Comparison of ENCODE assay signal across 7 mouse cellular contexts in the genomic region with DNA sequence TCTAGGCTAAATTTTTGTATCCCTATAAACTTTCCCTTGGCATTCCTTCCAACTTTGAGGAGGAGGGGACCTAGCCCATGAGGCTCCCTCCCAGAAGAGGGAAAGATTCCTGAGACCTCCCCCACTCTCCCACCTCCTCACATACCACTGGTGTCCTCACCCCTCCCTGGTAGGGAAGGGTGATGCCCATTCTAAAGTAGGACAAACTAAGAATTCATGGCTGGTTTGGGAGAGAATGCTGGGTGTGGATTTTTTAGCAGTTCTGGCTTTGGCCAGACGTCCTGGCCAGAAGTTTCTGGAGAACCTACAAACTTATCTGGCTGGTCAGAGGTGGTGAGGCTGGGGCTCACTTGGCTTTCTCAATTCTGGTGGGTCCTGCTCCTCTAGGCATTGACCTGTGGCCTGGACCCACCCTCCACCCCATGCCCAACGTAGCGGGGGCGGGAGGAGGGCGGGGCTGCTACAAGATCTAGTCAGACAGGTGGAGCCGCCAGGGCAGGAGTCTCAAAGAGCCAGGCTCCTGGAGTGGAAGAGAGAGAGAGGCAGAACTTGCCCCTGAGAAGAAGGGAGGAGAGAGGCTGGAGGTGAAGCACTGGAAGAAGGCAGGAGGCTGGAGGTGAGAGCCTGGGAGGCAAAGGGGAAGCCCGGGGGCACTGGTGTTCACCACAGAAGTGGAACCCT. TPM values are rescaled to one million over a fixed set of nuclear protein-coding genes. Genes with fewer than 3 reads are reported as not detected.
DNase-seq lines count a peak whose midpoint lies in the region; ATAC-seq and TF ChIP-seq lines count a peak whose summit lies in the region.

No protein-coding gene starts in this region.

- H3K9me3 ChIP-seq in E14TG2a.4 (ENCODE audit: low read length) = no peaks in the 10 kb centered on the region
- H3K9me3 ChIP-seq in intestine, embryonic 16.5 days (ENCODE audit: control insufficient read depth, low read length) = no peaks in the 10 kb centered on the region
- H3K9me3 ChIP-seq in liver, embryonic 16.5 days (replicated peaks; ENCODE audit: control insufficient read depth, low read length) = no peaks in the 10 kb centered on the region

- H3K4me1 ChIP-seq in E14TG2a.4 (replicated peaks; ENCODE audit: low read depth, low read length) = peaks cover 72% of the 10 kb centered on the region
- H3K4me1 ChIP-seq in intestine, embryonic 16.5 days (ENCODE audit: control insufficient read depth, insufficient read depth, low read length) = peaks cover 28% of the 10 kb centered on the region
- peaks cover 80% of the 10 kb centered on the region for H3K4me1 ChIP-seq in liver, embryonic 16.5 days (ENCODE audit: control insufficient read depth, low read depth, low read length)

- intact Hi-C loops in left cerebral cortex, postnatal 10 days (cut with DNase I) = no loop called here

- H3K36me3 ChIP-seq in E14TG2a.4 (ENCODE audit: insufficient read depth, low read length) = peaks cover 48% of the 10 kb centered on the region
- peaks cover 21% of the 10 kb centered on the region for H3K36me3 ChIP-seq in intestine, embryonic 16.5 days (ENCODE audit: control insufficient read depth, insufficient read depth, low read length)
- peaks cover 43% of the 10 kb centered on the region for H3K36me3 ChIP-seq in liver, embryonic 16.5 days (ENCODE audit: control insufficient read depth, insufficient read depth)

- no peak for ATAC-seq in intestine, embryonic 16.5 days
- no peak for ATAC-seq in liver, embryonic 16.5 days (ENCODE audit: low read depth)
- no peak for ATAC-seq in activated CD4-positive, CD25-positive, alpha-beta regulatory T cell, adult 4 months

- H3K9ac ChIP-seq in intestine, embryonic 16.5 days (ENCODE audit: low read depth, low read length) = peak overlapping the region; percentile 92
- peak overlapping the region; percentile 92 for H3K9ac ChIP-seq in liver, embryonic 16.5 days (ENCODE audit: low read depth, low read length)

- H3K27me3 ChIP-seq in E14TG2a.4 (ENCODE audit: insufficient read depth, low read length) = no peaks in the 10 kb centered on the region
- no peaks in the 10 kb centered on the region for H3K27me3 ChIP-seq in intestine, embryonic 16.5 days (replicated peaks; ENCODE audit: control insufficient read depth, insufficient read depth, low read length)
- no peaks in the 10 kb centered on the region for H3K27me3 ChIP-seq in liver, embryonic 16.5 days (ENCODE audit: control insufficient read depth, insufficient read depth, low read depth, low read length)

- peak overlapping the region; percentile 26; the same call in 1 of the 2 replicates for H3K4me3 ChIP-seq in E14TG2a.4 (replicated peaks; ENCODE audit: low read length)
- H3K4me3 ChIP-seq in intestine, embryonic 16.5 days (ENCODE audit: low read length) = peak overlapping the region; percentile 72
- H3K4me3 ChIP-seq in liver, embryonic 16.5 days (ENCODE audit: low read depth, low read length) = peak overlapping the region; percentile 82

- 44% methylated on average over 7 of the region's 7 CpGs for WGBS in intestine, embryonic 16.5 days
- 13% methylated on average over 7 of the region's 7 CpGs for WGBS in liver, embryonic 16.5 days (ENCODE audit: insufficient replicate concordance)

- peak overlapping the region; percentile 83 for H3K4me2 ChIP-seq in intestine, embryonic 16.5 days (ENCODE audit: low read depth, low read length)
- peak overlapping the region; percentile 96 for H3K4me2 ChIP-seq in liver, embryonic 16.5 days (ENCODE audit: low read depth, low read length)

- peak; percentile 32 for DNase-seq in 3134 (ENCODE audit: extremely low read depth, insufficient read length, low spot score)
- DNase-seq in layer of hippocampus, postnatal 10 days (ENCODE audit: low spot score in 2 of 2) = no peak
- DNase-seq in left cerebral cortex, postnatal 10 days (ENCODE audit: extremely low spot score in 1 of 2, low spot score in 2 of 2) = no peak

- TF ChIP-seq CTCF in E14TG2a.4 (conservative IDR thresholded peaks at IDR 0.05; ENCODE audit: low read length) = no peak

- peak overlapping the region; percentile 89 for H3K27ac ChIP-seq in intestine, embryonic 16.5 days (ENCODE audit: low read length)
- peak overlapping the region; percentile 92 for H3K27ac ChIP-seq in liver, embryonic 16.5 days (ENCODE audit: low read length)

RNA-seq across cellular contexts. Expression of gene Elovl1, which starts 1.5 kb away (rescaled TPM):
- polyA plus RNA-seq in intestine, embryonic 16.5 days (2015; fragmentation: Nextera tagmentation; extraction: Ambion mirVana) = 253 and 273 TPM in 2 replicates
- polyA plus RNA-seq in liver, embryonic 16.5 days (2015; fragmentation: Nextera tagmentation; extraction: Ambion mirVana) = 79.5 and 85.1 TPM in 2 replicates
- 10 to 100 TPM; 16.4 to 17.7 TPM for total RNA-seq in layer of hippocampus, postnatal 10 days (2021)
- 10 to 100 TPM; 17.2 to 18.4 TPM for total RNA-seq in left cerebral cortex, postnatal 10 days (2021)
- 100 to 1,000 TPM; 125 to 129 TPM for polyA plus RNA-seq in activated CD4-positive, CD25-positive, alpha-beta regulatory T cell, adult 4 months (2017; shearing (Covaris generic))

RNA-seq across cellular contexts. Expression of gene Cdc20, which starts 7.8 kb away (rescaled TPM):
- polyA plus RNA-seq in intestine, embryonic 16.5 days (2015; fragmentation: Nextera tagmentation; extraction: Ambion mirVana) = 201 and 226 TPM in 2 replicates
- 149 and 164 TPM in 2 replicates for polyA plus RNA-seq in liver, embryonic 16.5 days (2015; fragmentation: Nextera tagmentation; extraction: Ambion mirVana)
- 1 to 10 TPM; 5.0 to 6.3 TPM for total RNA-seq in layer of hippocampus, postnatal 10 days (2021)
- 1 to 10 TPM; 3.3 to 3.9 TPM for total RNA-seq in left cerebral cortex, postnatal 10 days (2021)
- 10 to 100 TPM in 1 of 2 experiments, 1 to 10 TPM in 1; 9.4 to 15.3 TPM for polyA plus RNA-seq in activated CD4-positive, CD25-positive, alpha-beta regulatory T cell, adult 4 months (2017; shearing (Covaris generic))

RNA-seq across cellular contexts. Expression of gene Med8, which starts 20.2 kb away (rescaled TPM):
- 96.6 and 107 TPM in 2 replicates for polyA plus RNA-seq in intestine, embryonic 16.5 days (2015; fragmentation: Nextera tagmentation; extraction: Ambion mirVana)
- polyA plus RNA-seq in liver, embryonic 16.5 days (2015; fragmentation: Nextera tagmentation; extraction: Ambion mirVana) = 60.9 and 64.3 TPM in 2 replicates
- 10 to 100 TPM; 75.8 to 80.1 TPM for total RNA-seq in layer of hippocampus, postnatal 10 days (2021)
- 10 to 100 TPM; 67.9 to 72.2 TPM for total RNA-seq in left cerebral cortex, postnatal 10 days (2021)
- 100 to 1,000 TPM; 115 to 118 TPM for polyA plus RNA-seq in activated CD4-positive, CD25-positive, alpha-beta regulatory T cell, adult 4 months (2017; shearing (Covaris generic))

RNA-seq across cellular contexts. Expression of gene Szt2, which starts 20.3 kb away (rescaled TPM):
- polyA plus RNA-seq in intestine, embryonic 16.5 days (2015; fragmentation: Nextera tagmentation; extraction: Ambion mirVana) = 4.5 and 4.7 TPM in 2 replicates
- 2.1 and 3.1 TPM in 2 replicates for polyA plus RNA-seq in liver, embryonic 16.5 days (2015; fragmentation: Nextera tagmentation; extraction: Ambion mirVana)
- total RNA-seq in layer of hippocampus, postnatal 10 days (2021) = 10 to 100 TPM; 33.5 to 42.2 TPM
- 10 to 100 TPM; 36.1 to 36.6 TPM for total RNA-seq in left cerebral cortex, postnatal 10 days (2021)
- 10 to 100 TPM; 11.0 to 11.2 TPM for polyA plus RNA-seq in activated CD4-positive, CD25-positive, alpha-beta regulatory T cell, adult 4 months (2017; shearing (Covaris generic))

RNA-seq across cellular contexts. Expression of gene Mpl, which starts 28.0 kb away (rescaled TPM):
- 0.11 and 0.32 TPM in 2 replicates for polyA plus RNA-seq in intestine, embryonic 16.5 days (2015; fragmentation: Nextera tagmentation; extraction: Ambion mirVana)
- polyA plus RNA-seq in liver, embryonic 16.5 days (2015; fragmentation: Nextera tagmentation; extraction: Ambion mirVana) = 6.1 and 7.3 TPM in 2 replicates
- total RNA-seq in layer of hippocampus, postnatal 10 days (2021) = under 1 TPM in 1 of 2 experiments, not detected in 1; 0.16 TPM
- total RNA-seq in left cerebral cortex, postnatal 10 days (2021) = under 1 TPM in 1 of 2 experiments, not detected in 1; 0.12 TPM
- polyA plus RNA-seq in activated CD4-positive, CD25-positive, alpha-beta regulatory T cell, adult 4 months (2017; shearing (Covaris generic)) = not detected

Comparison
In these comparisons a context has a peak if more than half of its experiments do, and no peak if none do; other contexts are left out.
1. H3K4me3 ChIP-seq: peak in every context shown above with its lines; median percentile 82 in liver, embryonic 16.5 days; 72 in intestine, embryonic 16.5 days; 26 in E14TG2a.4.